Mouse (Mus musculus): Measurements from ENCODE around the gene Pde9a.

Gene Pde9a

GRCm38 (mm10) chr17:31385671-31386665 lies at the start of gene Pde9a:
TSS of gene Pde9a (plus strand) at chr17:31386210.
- TF ChIP-seq GATA4 (IDR thresholded peaks at IDR 0.05; ENCODE audit: insufficient replicate concordance, low read length), result no peak

- no peak for TF ChIP-seq GATA4 (IDR thresholded peaks at IDR 0.05; ENCODE audit: insufficient replicate concordance, low read length)
These were observed 46.2 kb upstream of the Pde9a start for GRCm38 (mm10) chr17:31339769-31340168.

- no peak for TF ChIP-seq GATA4 (IDR thresholded peaks at IDR 0.05; ENCODE audit: insufficient replicate concordance, low read length)
These were observed 43.8 kb upstream of the Pde9a start for GRCm38 (mm10) chr17:31342191-31342590.

GRCm38 (mm10) chr17:31344172-31344801 lies 41.7 kb upstream of the Pde9a start:
- no peak for TF ChIP-seq GATA4 (IDR thresholded peaks at IDR 0.05; ENCODE audit: insufficient replicate concordance, low read length)

GRCm38 (mm10) chr17:31344816-31345215 lies 41.2 kb upstream of the Pde9a start:
- no peak for TF ChIP-seq GATA4 (IDR thresholded peaks at IDR 0.05; ENCODE audit: insufficient replicate concordance, low read length)

- TF ChIP-seq GATA4 (IDR thresholded peaks at IDR 0.05; ENCODE audit: insufficient replicate concordance, low read length), result no peak
These were observed 37.9 kb upstream of the Pde9a start for GRCm38 (mm10) chr17:31348129-31348528.

- TF ChIP-seq GATA4 (IDR thresholded peaks at IDR 0.05; ENCODE audit: insufficient replicate concordance, low read length), result no peak
These were observed 36.6 kb upstream of the Pde9a start for GRCm38 (mm10) chr17:31349388-31349787.

GRCm38 (mm10) chr17:31351984-31352383 lies 34.0 kb upstream of the Pde9a start:
- no peak for TF ChIP-seq GATA4 (IDR thresholded peaks at IDR 0.05; ENCODE audit: insufficient replicate concordance, low read length)

- TF ChIP-seq GATA4 (IDR thresholded peaks at IDR 0.05; ENCODE audit: insufficient replicate concordance, low read length), result no peak
These were observed 32.8 kb upstream of the Pde9a start for GRCm38 (mm10) chr17:31353255-31353654.

- no peak for TF ChIP-seq GATA4 (IDR thresholded peaks at IDR 0.05; ENCODE audit: insufficient replicate concordance, low read length)
These were observed 30.1 kb upstream of the Pde9a start for GRCm38 (mm10) chr17:31355792-31356502.

- no peak for TF ChIP-seq GATA4 (IDR thresholded peaks at IDR 0.05; ENCODE audit: insufficient replicate concordance, low read length)
These were observed 25.4 kb upstream of the Pde9a start for GRCm38 (mm10) chr17:31360582-31360981.

- no peak for TF ChIP-seq GATA4 (IDR thresholded peaks at IDR 0.05; ENCODE audit: insufficient replicate concordance, low read length)
These were observed 20.3 kb upstream of the Pde9a start for GRCm38 (mm10) chr17:31365586-31366166.

GRCm38 (mm10) chr17:31370221-31370620 lies 15.8 kb upstream of the Pde9a start:
- TF ChIP-seq GATA4 (IDR thresholded peaks at IDR 0.05; ENCODE audit: insufficient replicate concordance, low read length), result no peak; the same call in 1 of the 2 replicates

- no peak for TF ChIP-seq GATA4 (IDR thresholded peaks at IDR 0.05; ENCODE audit: insufficient replicate concordance, low read length)
These were observed 15.1 kb upstream of the Pde9a start for GRCm38 (mm10) chr17:31370931-31371330.

GRCm38 (mm10) chr17:31377961-31378360 lies 8.0 kb upstream of the Pde9a start:
- TF ChIP-seq GATA4 (IDR thresholded peaks at IDR 0.05; ENCODE audit: insufficient replicate concordance, low read length), result no peak

Data from liver, adult (tissue).